Mouse (Mus musculus): ENCODE measurements around the gene Zcchc8.

- TF ChIP-seq ETS1 (IDR thresholded peaks at IDR 0.05; ENCODE audit: low read depth, low read length) (0 out of 2 replicates have a peak, but pooled peaks have one; percentile 5), CTCF (IDR thresholded peaks at IDR 0.05 in 2 of 3, conservative IDR thresholded peaks at IDR 0.05 in 1 of 3; ENCODE audit: control insufficient read depth in 1 of 3, insufficient read depth in 1 of 3, low read depth in 2 of 3, low read length in 3 of 3, poor library complexity in 1 of 3, severe bottlenecking in 1 of 3) (no peak), ZNF384 (IDR thresholded peaks at IDR 0.05; ENCODE audit: low read depth, low read length) (no peak), USF1 (IDR thresholded peaks at IDR 0.05; ENCODE audit: low read depth, low read length) (no peak), POLR2AphosphoS2 (IDR thresholded peaks at IDR 0.05; ENCODE audit: low read length) (no peak), NRF1 (IDR thresholded peaks at IDR 0.05; ENCODE audit: insufficient read depth, low read depth, low read length, poor library complexity, severe bottlenecking) (no peak), E2F4 (IDR thresholded peaks at IDR 0.05; ENCODE audit: borderline replicate concordance, low read depth, low read length) (no peak), MAX (IDR thresholded peaks at IDR 0.05; ENCODE audit: low read length) (0 out of 2 replicates have a peak, but pooled peaks have one; percentile 35), POLR2AphosphoS5 (IDR thresholded peaks at IDR 0.05; ENCODE audit: borderline replicate concordance, low read depth, low read length) (no peak), POLR2A (IDR thresholded peaks at IDR 0.05; ENCODE audit: control insufficient read depth in 1 of 2, insufficient read depth in 1 of 2, low read depth in 1 of 2, low read length in 2 of 2, poor library complexity in 1 of 2) (no peak), TCF12 (IDR thresholded peaks at IDR 0.05; ENCODE audit: low read depth, low read length) (0 out of 2 replicates have a peak, but pooled peaks have one; percentile 11), CHD2 (IDR thresholded peaks at IDR 0.05; ENCODE audit: low read length) (no peak; the same call in 1 of the 2 replicates)
Measured at GRCm38 (mm10) chr5:123683377-123684220, 37.3 kb downstream of the Zcchc8 start.

Measured in MEL (cell line).